Mouse (Mus musculus) CD4-positive, CD25-positive, alpha-beta regulatory T cell, adult 4 months (primary cell): Measurements from ENCODE around the gene Ttc25. TPM values are rescaled to one million over a fixed set of nuclear protein-coding genes. Genes with fewer than 3 reads are reported as not detected.
A peak's percentile ranks its signal among the peaks of the same experiment; 100 is the strongest.
"Not testable (repeated sequence)": the region's sequence is repeated elsewhere in the genome, so short reads cannot be mapped to it uniquely, and the experiment has no call there.

ENCODE experiments used
- ATAC-seq: one replicate; pipeline ENCODE4 v1.8.0; 2017
- polyA plus RNA-seq, 2 experiments: library from polyadenylated mRNA; unstranded; fragments of 100-300 nt; shearing (Covaris generic); gene quantifications; one replicate each; pipeline ENCODE4 v1.2.1; 2017

Ttc25 gene
- polyA plus RNA-seq, 2 experiments from 2014 or later = 0.24 TPM; not detected in 1

DNA sequence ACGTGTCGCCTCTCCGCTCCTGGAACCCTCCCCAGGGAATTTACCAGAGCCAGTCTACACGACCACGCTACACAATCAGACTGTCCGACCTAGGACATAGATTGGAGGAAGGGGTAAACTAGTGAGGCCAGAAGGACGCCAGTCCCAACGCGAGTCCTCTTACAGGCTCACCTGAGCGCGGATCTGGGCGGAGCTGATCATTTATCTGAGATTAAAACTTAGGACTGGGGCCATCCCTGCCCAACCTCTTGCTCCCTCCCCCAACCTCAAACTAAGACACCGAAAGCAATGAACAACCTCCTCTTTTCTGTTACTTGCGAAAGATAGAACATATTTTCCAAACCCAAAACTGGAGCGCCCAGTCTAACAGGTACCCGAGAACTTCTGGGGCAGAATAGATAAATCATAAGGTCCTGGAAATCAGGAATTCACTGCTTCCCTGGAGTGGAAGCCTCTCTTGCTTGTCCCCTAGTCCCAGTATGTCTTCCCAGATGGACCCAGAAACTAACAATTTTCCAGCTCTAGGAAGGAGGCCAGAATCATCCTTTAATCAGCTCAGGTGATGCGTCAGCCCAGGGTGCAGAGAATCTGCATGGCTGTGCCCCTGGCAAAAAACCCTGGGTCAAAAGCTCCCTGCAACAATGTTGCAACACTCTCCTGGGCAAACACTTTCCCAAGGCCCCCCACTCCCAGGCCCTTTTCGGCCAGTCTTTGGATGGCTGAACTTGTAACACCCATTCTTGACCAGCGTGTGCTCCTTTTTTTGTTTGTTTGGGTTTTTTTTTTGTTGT is 16.8 kb upstream of the Ttc25 start:
- no peak for ATAC-seq

DNA sequence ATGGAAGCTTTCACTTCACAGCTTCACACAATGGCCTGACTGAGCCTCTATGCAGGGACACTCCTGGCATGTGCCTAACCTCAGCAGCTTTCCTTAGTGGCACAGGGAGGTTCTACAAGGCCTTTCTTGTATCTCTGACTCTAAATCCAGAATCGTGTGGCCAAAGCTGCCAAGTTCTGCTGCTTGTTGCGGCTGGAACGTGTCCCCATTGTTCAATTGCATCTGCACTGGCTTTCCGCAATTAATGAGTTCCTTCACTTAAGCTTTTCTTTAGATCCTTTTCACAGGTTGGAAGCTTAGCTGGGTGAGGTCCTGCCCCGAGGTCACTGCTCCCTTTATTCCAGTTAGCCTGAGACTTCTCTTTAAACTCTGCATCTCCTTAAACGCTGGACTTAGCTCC is 11.5 kb upstream of the Ttc25 start:
- no peak for ATAC-seq

DNA sequence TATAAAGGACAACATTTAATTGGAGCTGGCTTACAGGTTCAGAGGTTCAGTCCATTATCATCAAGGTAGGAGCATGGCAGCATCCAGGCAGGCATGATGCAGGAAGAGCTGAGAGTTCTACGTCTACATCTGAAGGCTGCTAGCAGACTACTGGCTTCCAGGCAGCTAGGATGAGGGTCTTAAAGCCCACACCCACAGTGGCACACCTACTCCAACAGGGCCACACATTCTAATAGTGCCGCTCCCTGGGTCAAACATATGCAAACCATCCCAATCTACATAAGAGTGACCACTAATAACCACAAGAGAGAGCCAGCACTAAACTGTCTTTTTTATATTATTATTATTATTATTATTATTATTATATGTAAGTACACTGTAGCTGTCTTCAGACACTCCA is 11.0 kb upstream of the Ttc25 start:
- ATAC-seq = not testable (repeated sequence)

DNA sequence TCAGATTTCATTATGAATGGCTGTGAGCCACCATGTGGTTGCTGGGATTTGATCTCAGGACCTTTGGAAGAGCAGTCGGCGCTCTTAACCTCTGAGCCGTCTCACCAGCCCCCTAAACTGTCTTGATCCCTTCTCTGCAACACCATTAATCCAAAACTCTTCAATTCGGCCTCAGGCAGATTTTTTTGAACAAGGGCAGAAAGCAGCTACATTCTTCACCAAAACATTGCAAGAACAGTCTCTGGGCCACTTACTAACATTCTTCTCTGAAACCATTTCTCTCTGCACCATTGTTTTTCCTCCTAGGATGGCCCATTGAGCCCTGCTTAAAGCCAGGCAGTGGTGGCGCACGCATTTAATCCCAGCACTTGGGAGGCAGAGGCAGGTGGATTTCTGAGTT is 10.6 kb upstream of the Ttc25 start:
- ATAC-seq = not testable (repeated sequence)

DNA sequence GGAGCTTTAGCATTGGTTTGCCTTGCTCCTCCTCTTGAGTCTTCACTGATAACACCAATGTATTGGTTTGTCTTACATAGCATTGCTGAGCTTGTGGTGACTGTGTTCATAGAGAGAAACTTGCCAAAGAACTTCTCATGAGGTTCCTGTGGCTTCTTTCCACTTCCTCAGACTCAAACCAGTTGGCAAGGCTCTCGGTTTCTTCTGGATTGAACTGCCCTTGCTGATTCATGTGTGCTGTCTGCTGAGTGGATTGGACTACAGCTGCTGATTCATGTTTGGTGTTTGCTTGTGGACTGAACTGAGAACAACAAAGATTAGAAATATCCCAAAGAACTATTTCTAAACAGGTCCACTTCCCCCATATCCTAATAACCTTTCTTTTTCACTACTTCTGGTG is 9.4 kb upstream of the Ttc25 start:
- ATAC-seq = no peak

DNA sequence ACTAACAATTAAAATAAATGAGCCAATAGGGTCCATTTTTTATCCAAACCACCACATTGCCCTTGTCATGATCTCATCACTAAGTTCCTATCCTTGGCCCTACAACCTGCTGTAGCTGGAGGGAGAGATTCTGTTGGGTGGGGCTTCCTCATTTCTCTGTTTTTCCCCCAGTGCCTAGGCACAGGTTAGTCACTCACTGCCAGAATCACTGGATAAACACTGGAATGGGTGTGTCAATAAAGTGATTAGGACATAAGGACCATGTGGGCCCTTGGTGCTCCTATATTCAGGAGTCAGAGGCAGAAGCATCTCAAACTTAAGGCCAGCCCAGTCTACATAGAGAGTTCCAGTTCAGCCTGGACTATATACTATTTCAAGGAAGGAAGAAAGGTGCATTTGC is 8.9 kb upstream of the Ttc25 start:
- no peak for ATAC-seq

DNA sequence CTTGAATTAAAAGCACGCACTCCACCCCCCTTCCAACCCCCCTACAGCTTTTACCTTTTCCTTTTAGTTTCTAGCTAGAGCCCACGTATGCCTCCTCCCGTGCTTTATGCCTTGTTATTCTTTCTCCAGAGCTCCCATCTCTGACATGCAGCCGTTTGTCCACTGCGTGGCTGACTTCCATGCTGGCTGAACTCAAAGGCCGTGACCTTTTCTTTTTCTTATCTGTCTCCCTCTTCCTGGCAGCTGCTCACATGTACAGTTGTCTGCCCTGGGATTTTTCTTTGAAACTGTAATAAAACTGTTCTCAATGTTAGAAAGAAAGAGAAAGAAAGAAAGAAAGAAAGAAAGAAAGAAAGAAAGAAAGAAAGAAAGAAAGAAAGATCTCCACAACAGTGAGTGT is 4.4 kb upstream of the Ttc25 start:
- no peak for ATAC-seq

DNA sequence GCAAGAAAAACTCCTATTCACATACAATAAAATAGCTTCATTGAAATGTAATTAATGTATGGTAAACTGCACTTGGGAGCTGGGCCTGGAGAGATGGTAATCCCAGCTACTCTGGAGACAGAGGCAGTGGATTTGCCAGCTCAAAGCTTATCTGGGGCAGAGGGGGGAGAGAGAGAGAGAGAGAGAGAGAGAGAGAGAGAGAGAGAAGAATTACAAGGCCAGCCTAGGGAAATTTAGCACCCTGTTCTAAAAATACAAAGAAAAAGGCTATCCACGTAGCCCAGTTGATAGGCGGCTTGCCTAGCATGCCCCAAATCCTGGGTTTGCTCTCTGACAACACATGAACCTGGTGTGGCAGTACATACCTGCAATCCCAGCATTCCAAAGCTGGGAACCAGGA is 3.8 kb upstream of the Ttc25 start:
- ATAC-seq = no peak

DNA sequence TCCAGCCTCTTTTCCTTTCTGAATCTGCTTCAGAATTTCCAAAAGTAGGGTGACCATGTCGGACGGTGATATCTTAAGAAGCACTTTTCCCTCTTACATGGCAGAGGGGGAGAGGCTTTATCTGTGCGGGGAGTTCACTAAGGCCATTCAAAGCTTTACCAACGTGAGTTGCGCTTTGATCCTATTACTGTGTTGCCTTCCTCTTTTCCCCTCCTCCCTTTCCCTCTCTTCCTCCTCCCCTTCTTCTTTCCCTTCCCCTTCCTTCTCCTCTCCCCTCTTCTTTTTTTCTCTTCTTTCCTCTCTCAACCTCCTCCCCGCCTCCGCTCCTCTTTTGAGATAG is 309 bp downstream of the Ttc25 start:
- ATAC-seq = no peak

DNA sequence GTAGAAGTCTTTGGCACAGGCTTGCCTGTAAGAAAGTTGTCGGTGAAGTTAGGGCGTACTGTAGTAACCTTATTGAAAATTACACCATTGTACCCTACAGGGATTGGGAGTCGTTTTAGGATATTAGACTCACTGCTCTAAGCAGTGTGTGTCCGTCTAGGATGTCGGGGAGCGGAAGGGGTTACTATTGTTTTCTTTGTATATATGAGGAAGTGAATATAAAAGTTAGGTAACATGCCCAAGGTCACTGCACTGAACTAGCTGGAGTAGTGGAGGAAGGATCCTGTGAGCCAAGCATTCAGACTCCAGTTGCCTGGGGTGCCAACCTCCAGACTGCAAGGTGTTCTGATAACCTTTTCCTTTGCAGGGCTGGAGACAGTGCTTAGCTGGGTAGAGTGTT is 1.5 kb downstream of the Ttc25 start:
- no peak for ATAC-seq

DNA sequence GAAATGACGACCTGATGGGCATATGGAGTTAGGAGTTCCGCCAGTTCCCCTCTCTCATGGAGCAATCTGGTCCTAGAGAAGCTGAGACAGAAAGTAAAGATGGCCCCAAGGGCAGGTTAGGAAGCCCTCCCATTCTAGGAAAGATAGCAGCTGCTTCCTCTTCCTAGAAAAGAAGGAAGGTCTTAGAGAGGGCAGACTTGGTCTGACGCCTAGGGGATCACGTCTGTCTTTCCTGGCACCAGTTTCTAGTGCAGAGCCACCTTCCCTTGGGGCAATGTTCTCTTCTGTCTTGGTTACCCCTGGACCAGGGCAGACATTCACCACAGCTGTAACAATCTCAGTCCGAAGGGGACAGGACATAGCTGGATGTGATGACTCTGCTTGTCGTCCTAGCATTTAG is 2.7 kb downstream of the Ttc25 start:
- no peak for ATAC-seq

DNA sequence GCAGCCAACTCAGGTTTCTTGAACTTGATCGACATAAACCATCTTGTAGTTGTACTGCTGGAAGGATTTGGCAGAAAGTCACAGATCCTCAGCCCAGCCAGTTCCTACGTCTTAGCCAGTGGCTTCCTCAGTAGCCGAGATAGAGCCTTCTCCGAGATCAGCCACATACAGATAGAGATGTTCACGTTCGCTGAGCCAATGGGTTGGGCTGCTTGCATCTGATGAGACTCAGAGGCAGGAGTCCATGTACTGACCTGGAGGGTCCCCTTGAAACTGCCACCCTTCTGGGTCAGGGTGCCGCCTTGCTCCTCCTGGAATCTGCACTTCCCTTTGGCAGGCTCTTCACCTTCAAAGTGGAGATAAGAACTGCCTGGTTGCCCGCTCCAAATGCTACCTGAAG is 4.1 kb downstream of the Ttc25 start:
- ATAC-seq = no peak

DNA sequence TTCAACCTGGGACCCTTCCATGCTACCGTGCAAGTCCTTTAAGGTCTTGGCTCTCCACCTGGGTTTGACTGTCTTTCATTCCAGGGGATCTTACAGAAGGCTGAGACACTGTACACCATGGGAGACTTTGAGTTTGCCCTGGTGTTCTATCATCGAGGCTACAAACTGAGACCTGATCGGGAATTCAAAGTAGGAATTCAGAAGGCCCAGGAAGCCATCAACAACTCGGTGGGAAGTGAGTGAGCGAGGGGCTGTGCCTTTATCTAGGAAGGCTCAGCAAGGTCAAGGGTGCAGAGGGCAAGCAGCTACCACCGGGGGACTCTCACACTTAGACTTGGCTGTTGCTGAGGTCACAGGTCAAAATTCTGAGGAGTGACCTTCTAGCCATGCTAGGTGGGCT is 4.7 kb downstream of the Ttc25 start:
- no peak for ATAC-seq

DNA sequence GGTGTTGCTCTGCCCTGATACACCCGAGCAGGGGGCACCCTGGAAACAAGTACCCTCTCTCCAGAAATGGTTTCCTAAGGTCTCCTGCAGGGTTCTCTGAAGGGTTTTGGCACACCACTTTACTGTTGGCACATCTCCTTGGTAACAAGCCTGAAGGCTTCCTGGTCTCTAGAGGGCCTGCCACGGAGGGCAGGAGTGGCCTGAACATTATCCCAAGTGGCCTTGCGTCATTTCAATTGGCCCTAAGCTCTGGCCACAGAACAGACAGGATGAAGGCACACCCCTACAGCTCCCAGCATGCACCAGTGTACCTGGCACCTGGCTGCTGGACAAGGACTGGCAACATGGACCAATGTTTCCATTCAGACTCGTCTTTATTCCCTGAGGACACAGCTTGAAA is 7.4 kb downstream of the Ttc25 start:
- no peak for ATAC-seq

DNA sequence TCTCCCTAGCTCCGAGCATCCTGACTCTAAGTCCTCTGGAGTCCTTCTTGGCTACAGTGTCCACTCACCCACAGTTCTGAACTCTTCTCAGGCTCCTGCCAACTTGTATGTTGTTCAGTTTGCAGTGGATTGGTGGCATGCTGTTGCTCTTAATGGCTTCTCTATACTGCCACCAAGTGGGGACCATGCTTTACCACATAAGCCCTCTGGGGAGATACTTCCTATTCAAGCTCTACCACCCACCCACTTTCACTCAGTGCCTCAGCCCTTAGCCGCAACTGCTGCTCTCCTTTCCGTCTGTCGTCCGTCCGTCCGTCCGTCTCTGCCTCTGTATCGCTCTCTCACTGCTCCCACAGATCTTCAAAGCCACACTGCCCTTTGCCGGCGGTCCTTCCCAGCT is 10.2 kb downstream of the Ttc25 start:
- peak; percentile 77 for ATAC-seq

DNA sequence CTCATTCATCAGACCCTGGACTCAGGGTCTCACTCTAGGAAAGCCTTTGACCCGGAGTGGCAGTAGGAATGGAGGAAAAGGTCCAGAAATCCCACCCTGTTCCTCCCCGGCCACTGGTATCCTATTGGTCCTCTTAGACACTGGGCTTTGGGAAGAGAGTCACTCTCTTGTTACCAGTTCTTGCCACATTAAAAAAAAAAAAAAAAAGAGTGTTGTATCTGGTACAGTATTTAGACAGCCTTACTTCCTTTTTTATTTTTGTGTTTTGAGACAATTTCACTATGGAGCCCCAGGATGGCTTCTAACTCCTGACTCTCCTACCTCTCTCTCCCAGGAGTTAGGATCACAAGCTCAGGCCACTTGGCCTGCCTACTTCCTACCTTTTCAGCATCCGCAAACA is 12.2 kb downstream of the Ttc25 start:
- no peak for ATAC-seq

DNA sequence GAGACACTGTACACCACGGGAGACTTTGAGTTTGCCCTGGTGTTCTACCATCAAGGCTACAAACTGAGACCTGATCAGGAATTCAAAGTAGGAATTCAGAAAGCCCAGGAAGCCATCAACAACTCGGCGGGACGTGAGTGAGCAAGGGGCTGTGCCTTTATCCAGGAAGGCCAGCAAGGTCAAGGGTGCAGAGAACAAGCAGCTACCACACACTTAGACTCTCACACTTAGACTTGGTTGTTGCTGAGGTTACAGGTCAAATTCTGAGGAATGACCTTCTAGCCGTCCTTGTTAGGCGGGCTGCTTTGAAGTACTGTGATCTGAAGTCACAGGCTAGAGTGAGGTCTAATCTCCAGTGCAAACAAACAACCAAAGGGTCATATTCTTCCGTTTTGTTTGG is 14.1 kb downstream of the Ttc25 start:
- no peak for ATAC-seq

DNA sequence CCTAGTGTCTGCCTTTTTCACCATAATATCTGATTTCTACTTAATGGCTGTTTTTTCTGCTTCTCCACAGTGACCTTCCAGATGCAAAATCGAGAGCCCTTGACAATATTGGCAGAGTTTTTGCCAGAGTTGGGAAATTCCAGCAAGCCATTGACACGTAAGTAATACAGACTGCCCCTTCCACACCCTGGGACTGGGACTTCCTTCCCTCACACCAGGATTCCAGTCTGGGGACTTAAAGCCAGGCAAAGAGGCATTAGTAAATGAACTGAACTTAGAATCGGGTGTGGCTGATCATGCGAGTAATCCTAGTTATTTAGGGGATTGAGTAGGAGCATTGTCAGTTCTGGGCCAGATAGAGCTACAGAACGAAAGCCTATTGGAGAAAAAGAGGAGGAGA is 16.3 kb downstream of the Ttc25 start:
- ATAC-seq = no peak

DNA sequence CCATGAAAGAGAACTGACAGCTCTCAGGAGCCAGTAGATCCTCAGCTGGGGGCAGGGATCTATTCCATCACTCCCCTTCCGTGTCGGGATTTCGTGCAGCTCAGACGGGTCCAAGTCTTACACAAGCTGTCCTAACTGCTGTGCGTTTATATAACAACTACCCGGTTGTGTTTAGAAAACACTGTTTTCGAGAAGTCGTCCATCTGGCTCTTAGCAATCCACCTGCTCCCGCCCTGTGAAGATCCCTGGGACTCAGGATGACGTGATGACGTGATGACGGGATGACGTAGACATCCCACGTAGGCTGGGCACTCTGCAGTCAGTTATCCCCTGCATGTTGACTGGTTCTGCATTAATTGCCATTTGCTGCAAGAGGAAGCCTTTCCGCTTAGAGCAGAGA is 18.9 kb downstream of the Ttc25 start:
- ATAC-seq = no peak

DNA sequence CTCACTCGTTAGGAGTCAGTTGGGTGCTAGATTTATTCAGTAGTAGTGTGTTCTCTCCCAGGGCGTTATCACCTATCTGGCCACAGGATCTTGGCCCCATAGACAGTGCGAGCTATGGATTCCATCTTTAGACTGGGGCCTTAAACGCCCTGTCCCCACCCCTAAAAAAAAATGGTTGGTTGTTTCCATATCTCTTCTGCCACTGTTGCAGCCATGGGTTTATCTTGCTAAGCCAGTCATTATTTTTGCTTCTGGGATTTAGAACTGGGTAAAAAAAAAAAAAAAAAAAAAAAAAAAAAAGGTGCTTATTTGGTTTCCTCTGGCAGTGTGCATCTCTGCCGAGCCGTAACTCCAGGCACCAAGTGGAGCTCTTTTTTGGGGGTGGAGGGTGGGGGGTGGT is 19.3 kb downstream of the Ttc25 start:
- no peak for ATAC-seq

DNA sequence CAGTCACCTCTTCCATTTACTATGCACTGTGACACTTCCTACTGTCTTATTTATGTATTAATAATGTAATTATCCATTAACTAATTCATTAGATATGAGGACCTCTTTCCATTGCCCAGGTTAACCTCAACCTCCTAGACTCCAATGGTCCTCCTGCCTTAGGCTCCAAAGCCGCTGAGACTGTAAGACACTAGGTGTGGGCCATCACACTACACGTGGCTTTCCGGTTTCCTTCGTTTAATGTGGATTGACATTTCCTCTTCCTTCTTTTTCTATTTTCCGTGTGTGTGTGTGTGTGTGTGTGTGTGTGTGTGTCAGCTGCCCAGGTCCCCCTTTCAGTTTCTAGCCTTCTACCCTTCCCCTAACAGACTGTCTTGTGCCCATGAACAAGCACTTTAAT is 21.8 kb downstream of the Ttc25 start:
- ATAC-seq = no peak

DNA sequence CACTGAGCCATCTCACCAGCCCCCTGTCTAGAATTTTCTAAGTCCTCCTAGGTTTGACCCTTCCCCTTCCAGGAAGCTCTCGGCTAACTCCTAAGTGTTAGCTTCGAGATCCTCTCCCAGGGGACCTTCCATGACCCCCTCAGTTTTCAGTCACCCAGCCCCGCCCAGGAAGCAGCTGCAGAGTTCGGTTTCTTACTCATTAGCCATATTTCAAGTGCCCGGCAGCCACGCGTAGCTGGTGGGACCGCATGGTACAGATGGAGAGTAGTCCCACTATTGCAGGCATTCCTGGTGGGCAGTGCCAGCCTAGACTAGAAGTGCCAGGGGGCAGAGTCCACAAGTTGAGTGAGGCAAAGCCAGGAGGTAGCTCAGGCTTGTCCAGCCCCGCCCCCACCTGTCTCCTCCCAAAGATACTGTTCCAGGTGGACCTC is 22.4 kb downstream of the Ttc25 start:
- no peak for ATAC-seq

DNA sequence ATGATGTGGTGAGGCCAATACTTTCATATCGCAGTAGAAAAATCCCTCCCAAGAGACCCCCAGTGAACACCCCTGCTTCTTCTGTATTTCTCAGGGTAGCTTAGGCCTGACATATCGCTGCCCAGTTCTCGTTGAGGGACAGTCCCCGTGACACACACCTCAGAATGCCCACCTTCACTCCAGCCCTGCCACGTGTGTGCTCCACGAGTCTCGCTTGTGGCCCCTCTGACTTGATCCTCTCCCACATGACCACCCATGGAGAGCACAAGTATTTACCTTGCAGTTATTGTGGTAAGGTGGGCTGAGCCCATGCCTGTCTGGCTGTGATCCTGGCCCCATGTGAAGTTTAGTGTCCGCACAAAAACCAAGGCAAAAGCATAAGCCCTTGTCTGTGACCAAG is 23.3 kb downstream of the Ttc25 start:
- ATAC-seq = no peak

DNA sequence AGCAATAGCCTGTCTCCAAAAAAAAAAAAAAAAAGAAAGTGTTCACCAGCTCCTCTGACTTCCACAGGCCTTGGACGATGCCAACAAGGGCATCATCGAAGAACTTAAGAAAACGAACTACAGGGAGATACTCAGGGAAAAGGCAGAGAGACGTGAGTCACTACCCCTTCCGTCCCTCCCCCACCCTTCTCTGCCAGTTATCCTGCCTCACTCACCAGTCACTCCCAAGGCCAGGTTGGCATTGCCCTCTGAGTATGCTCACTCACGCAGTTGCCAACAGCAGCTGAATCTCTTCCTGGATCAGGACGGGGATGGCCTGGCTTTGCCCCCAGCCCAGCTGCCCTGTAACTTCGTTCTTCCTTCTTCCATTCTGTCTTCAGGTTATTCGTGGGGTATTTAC is 24.4 kb downstream of the Ttc25 start:
- no peak for ATAC-seq

DNA sequence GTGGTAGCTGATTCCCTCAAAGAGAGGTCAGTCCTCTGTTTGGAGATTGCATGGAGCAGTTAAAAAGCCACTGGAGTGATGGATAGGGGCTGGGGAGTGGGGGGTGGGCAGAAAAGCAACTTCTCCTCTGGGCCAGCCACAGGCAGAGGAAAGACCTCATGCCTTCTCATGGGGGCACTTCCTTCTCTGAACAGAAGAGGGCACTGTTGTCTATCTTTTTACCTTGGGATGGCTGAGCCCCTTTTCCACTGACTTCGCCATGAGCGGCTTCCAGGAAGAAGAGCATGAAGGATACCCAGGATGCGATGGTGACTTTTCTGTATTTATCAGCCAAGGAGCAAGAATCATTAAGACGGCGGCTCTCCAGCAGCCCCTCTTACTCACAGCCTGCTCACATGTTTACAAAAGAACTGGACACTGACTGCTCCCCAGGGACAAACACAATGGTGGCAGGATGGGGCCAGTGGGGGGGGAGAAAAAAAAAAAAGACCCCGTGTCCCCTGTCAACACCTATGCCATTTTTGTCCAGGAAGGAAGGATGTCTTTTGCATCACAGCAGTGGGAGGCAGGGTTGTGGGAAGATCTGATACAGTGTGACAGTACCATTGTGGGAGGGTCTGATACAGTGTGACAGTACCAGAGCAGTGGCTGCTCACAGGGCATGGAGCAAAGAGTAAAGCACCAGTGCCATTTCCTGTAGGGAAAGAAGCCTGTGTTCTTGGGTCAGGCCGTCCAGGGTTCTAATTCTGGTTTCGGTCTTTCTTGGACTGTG is 25.2 kb downstream of the Ttc25 start:
- no peak for ATAC-seq
